13 mouse cellular contexts compared by ENCODE assay signal in the genomic region with DNA sequence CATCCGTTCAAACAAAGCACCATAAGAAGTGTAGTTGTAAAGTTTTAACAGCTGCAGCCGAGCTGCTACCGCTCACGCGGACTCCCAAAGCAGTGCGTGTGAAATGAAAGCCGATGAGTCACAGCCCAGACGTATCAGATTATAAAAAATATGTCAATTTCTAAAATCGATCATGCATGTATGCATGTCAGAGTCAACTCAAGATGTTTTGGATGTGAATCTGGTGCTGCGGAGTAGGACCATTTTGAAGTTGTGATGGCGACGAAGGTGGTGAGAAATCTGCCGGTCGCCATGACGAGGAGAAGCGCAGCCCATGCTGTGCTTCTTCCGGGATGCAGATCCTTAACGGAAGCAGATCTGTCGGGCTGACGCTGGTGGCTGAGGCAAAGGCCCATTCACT.
DNase-seq lines count a peak whose midpoint lies in the region; TF ChIP-seq lines count a peak whose summit lies in the region.
"Had no signal": no experiment of that assay in that cellular context is flagged by ENCODE, and none has a peak within 500 bp of the region (broad histone marks: within the 10 kb centered on the region; RNA-seq: fewer than 3 reads in every experiment).

No protein-coding gene starts in this region.

- H3K27me3 ChIP-seq in MEL (ENCODE audit: control insufficient read depth in 1 of 2, insufficient read depth in 2 of 2, low read length in 2 of 2) = no peaks in the 10 kb centered on the region
- H3K27me3 ChIP-seq: forebrain, embryonic 15.5 days had no signal

- 0 out of 4 replicates have a peak, but pooled peaks of 1 of the 2 experiments have one; percentile 18 for TF ChIP-seq POLR2A in MEL (IDR thresholded peaks at IDR 0.05; ENCODE audit: control insufficient read depth in 1 of 2, insufficient read depth in 1 of 2, low read depth in 1 of 2, low read length in 2 of 2, poor library complexity in 1 of 2)

- no peaks in the 10 kb centered on the region for H3K9me3 ChIP-seq in MEL (replicated peaks; ENCODE audit: insufficient read depth, low read length)
- H3K9me3 ChIP-seq: forebrain, embryonic 15.5 days had no signal

- TF ChIP-seq CTCF in gastrocnemius, adult 2 months (IDR thresholded peaks at IDR 0.05) = no peak
- TF ChIP-seq CTCF in MEL (IDR thresholded peaks at IDR 0.05 in 2 of 3, conservative IDR thresholded peaks at IDR 0.05 in 1 of 3; ENCODE audit: control insufficient read depth in 1 of 3, insufficient read depth in 1 of 3, low read depth in 2 of 3, low read length in 3 of 3, poor library complexity in 1 of 3, severe bottlenecking in 1 of 3) = no peak

- peak overlapping the region; percentile 64 for H3K27ac ChIP-seq in gastrocnemius, adult 2 months
- no peak overlapping the region for H3K27ac ChIP-seq in MEL (ENCODE audit: control insufficient read depth, low read depth, low read length)
- H3K27ac ChIP-seq: forebrain, embryonic 15.5 days; stomach, postnatal 0 days had no signal

- peaks cover 0 to 3% of the 10 kb centered on the region in 2 experiments; a peak in 1 of 4 replicates for H3K4me1 ChIP-seq in MEL (ENCODE audit: control insufficient read depth in 1 of 2, insufficient read depth in 2 of 2, low read length in 2 of 2)

- intact Hi-C loops in gastrocnemius, adult 2 months (cut with DNase I) = no loop called here
- intact Hi-C loops in left cerebral cortex, postnatal 36 days (cut with DNase I) = loop anchor here (10.0 kb wide), 1 partner anchor 214 kb away; no protein-coding TSS in a partner anchor

- no peak for TF ChIP-seq EP300 in MEL (IDR thresholded peaks at IDR 0.05; ENCODE audit: low read depth in 1 of 2, low read length in 2 of 2)

- peak overlapping the region; percentile 33; the same call in 1 of the 2 replicates for H3K9ac ChIP-seq in MEL (ENCODE audit: control insufficient read depth, low read depth, low read length, poor library complexity, severe bottlenecking)
- H3K9ac ChIP-seq: forebrain, embryonic 15.5 days had no signal

- no peaks in the 10 kb centered on the region for H3K79me2 ChIP-seq in MEL (ENCODE audit: control insufficient read depth, insufficient read depth, low read length, poor library complexity)

- H3K4me3 ChIP-seq in gastrocnemius, adult 2 months = peak overlapping the region; percentile 71
- peak overlapping the region; percentile 53 to 63 for H3K4me3 ChIP-seq in MEL (ENCODE audit: control insufficient read depth in 1 of 2, insufficient read depth in 1 of 2, low read depth in 2 of 2, low read length in 2 of 2)
- H3K4me3 ChIP-seq: forebrain, embryonic 15.5 days had no signal

- no peak for TF ChIP-seq RAD21 in MEL (IDR thresholded peaks at IDR 0.05; ENCODE audit: low read depth, low read length)

- H3K36me3 ChIP-seq in MEL (ENCODE audit: control insufficient read depth in 1 of 2, insufficient read depth in 2 of 2, low read length in 2 of 2) = no peaks in the 10 kb centered on the region; a peak in 1 of 4 replicates
- H3K36me3 ChIP-seq: forebrain, embryonic 15.5 days had no signal

- no peak for DNase-seq in gastrocnemius, adult 2 months
- DNase-seq in gastrocnemius, adult 18-20 months (ENCODE audit: low spot score) = no peak
- DNase-seq in MEL (ENCODE audit: low read depth, low spot score) = peak; percentile 60
- peak; percentile 44 to 80 for DNase-seq in layer of hippocampus, adult 18-20 months (ENCODE audit: low spot score in 2 of 2)
- peak; percentile 49 to 54 for DNase-seq in left cerebral cortex, postnatal 36 days (ENCODE audit: low spot score in 2 of 2)
- no peak for DNase-seq in lung, postnatal 14 days
- DNase-seq in natural killer cell, adult 2 months (ENCODE audit: low spot score in 2 of 2) = no peak
- no peak for DNase-seq in cerebellum, postnatal 36 days
- DNase-seq: adrenal gland, adult 8-10 months; heart, postnatal 4 days; lung, postnatal 36 days had no signal

TF ChIP-seq in MEL, 35 proteins besides CTCF, POLR2A, EP300 and RAD21:
- peak; percentile 58 for TF ChIP-seq ELF1 (IDR thresholded peaks at IDR 0.05; ENCODE audit: low read depth, low read length)
- TF ChIP-seq NELFE (IDR thresholded peaks at IDR 0.05; ENCODE audit: low read depth, low read length) = no peak

Comparison
In these comparisons a context has a peak if more than half of its experiments do, and no peak if none do; other contexts are left out.
1. DNase-seq: peak in MEL (single experiment), layer of hippocampus, adult 18-20 months (2 of 2) and left cerebral cortex, postnatal 36 days (2 of 2); none in gastrocnemius, adult 2 months (single experiment), gastrocnemius, adult 18-20 months (single experiment), lung, postnatal 14 days (single experiment), natural killer cell, adult 2 months (0 of 2) and cerebellum, postnatal 36 days (0 of 2).